ENCODE assay signal across 36 mouse cellular contexts in the genomic region with DNA sequence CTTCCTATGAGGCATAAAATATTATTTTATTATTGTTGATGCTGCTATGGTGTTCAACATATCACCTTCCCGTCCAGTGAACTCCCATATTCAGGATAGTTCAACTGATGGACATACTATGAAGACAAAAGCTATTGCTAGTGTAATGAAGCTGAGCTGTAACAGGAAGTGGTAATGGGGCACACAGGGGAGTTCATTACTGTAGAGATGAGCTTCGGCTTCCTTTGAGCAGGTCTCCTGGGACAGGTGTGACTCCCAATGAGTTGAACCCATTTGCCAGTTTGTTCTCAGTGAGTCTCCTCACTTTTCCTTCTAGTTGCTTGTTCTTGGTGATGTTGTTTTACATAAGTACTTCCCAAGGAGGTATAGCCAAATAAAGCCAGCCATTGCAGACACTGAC. TPM values are rescaled to one million over a fixed set of nuclear protein-coding genes. Genes with fewer than 3 reads are reported as not detected.
"Had no signal": no experiment of that assay in that cellular context is flagged by ENCODE, and none has a peak within 500 bp of the region (broad histone marks: within the 10 kb centered on the region; RNA-seq: fewer than 3 reads in every experiment).

No protein-coding gene starts in this region.

- H3K9ac ChIP-seq: heart, embryonic 13.5 days; heart, embryonic 15.5 days; hindbrain, embryonic 12.5 days; hindbrain, embryonic 14.5 days; kidney, embryonic 15.5 days; limb, embryonic 13.5 days; limb, embryonic 15.5 days had no signal

- DNase-seq: gastrocnemius, postnatal 14 days; gastrocnemius, postnatal 36 days; heart, adult 11 months; heart, adult 2 months; heart, postnatal 4 days; kidney, adult 11 months; kidney, adult 2 months; kidney, adult 9 months; kidney, postnatal 14 days; kidney, postnatal 36 days; layer of hippocampus, adult 9-11 months; layer of hippocampus, postnatal 36 days; left cerebral cortex, postnatal 4 days had no signal

- ATAC-seq: hindbrain, embryonic 16.5 days; inflammation-experienced regulatory T-cells, adult 6 months; intestine, embryonic 16.5 days had no signal

- H3K27ac ChIP-seq: heart, adult 2 months; heart, embryonic 13.5 days; heart, embryonic 15.5 days; hindbrain, embryonic 10.5 days; hindbrain, embryonic 12.5 days; hindbrain, embryonic 14.5 days; kidney, embryonic 15.5 days; kidney, postnatal 0 days; limb, embryonic 13.5 days; limb, embryonic 15.5 days had no signal

- H3K4me1 ChIP-seq: heart, embryonic 13.5 days; heart, embryonic 15.5 days; hindbrain, embryonic 10.5 days; hindbrain, embryonic 12.5 days; kidney, embryonic 15.5 days; limb, embryonic 13.5 days; limb, embryonic 15.5 days had no signal

- H3K4me2 ChIP-seq: heart, embryonic 11.5 days; heart, embryonic 13.5 days; heart, embryonic 15.5 days; hindbrain, embryonic 12.5 days; hindbrain, embryonic 14.5 days; kidney, embryonic 15.5 days; limb, embryonic 13.5 days; limb, embryonic 15.5 days had no signal

- H3K4me3 ChIP-seq: heart, adult 2 months; heart, embryonic 13.5 days; heart, embryonic 15.5 days; hindbrain, embryonic 10.5 days; hindbrain, embryonic 12.5 days; kidney, embryonic 15.5 days; limb, embryonic 13.5 days; limb, embryonic 15.5 days had no signal

- H3K9me3 ChIP-seq: heart, embryonic 13.5 days; heart, embryonic 15.5 days; hindbrain, embryonic 10.5 days; hindbrain, embryonic 12.5 days; kidney, embryonic 15.5 days; limb, embryonic 13.5 days; limb, embryonic 15.5 days had no signal

- H3K27me3 ChIP-seq: heart, embryonic 13.5 days; heart, embryonic 15.5 days; hindbrain, embryonic 12.5 days; kidney, embryonic 15.5 days; limb, embryonic 13.5 days; limb, embryonic 15.5 days had no signal

- H3K36me3 ChIP-seq: heart, embryonic 13.5 days; heart, embryonic 15.5 days; hindbrain, embryonic 10.5 days; hindbrain, embryonic 12.5 days; kidney, embryonic 15.5 days; limb, embryonic 13.5 days; limb, embryonic 15.5 days had no signal

RNA-seq across cellular contexts. Expression of a gene that starts 36.1 kb away (rescaled TPM):
- total RNA-seq: gastrocnemius, postnatal 14 days; gastrocnemius, postnatal 36 days; heart, adult 2 months; heart, postnatal 25 days; heart, postnatal 4 days; layer of hippocampus, postnatal 14 days; layer of hippocampus, postnatal 36 days; left cerebral cortex, adult 18-20 months; left cerebral cortex, adult 8-10 months; left cerebral cortex, postnatal 25 days; left cerebral cortex, postnatal 4 days had no signal
- polyA plus RNA-seq: gonadal fat pad, adult 2 months; heart, adult 2 months; heart, embryonic 11.5 days; heart, embryonic 13.5 days; heart, postnatal 0 days; hindbrain, embryonic 12.5 days; hindbrain, embryonic 14.5 days; hindbrain, embryonic 16.5 days; inflammation-experienced regulatory T-cells, adult 6 months; kidney, adult 2 months; kidney, embryonic 15.5 days; kidney, postnatal 0 days; large intestine, adult 2 months; limb, embryonic 11.5 days; liver, adult 2 months had no signal
